Mouse (Mus musculus) liver, adult 2 months (tissue): ENCODE data around the gene Itprip. TPM values are rescaled to one million over a fixed set of nuclear protein-coding genes. Genes with fewer than 3 reads are reported as not detected.
A peak's percentile ranks its signal among the peaks of the same experiment; 100 is the strongest.

Source experiments
- DNase-seq: peaks from one replicate; pipeline ENCODE4 v3.0.0-alpha.2; 2011; ENCODE audit warnings: low read depth, low spot score; ENCODE audit errors: extremely low read depth
- H3K27ac ChIP-seq: fragments of 200-500 bp; replicated peaks from 2 replicates; pipeline ENCODE4 v1.5.1; 2012; ENCODE audit warnings: low read depth, mild to moderate bottlenecking, control low read depth, inconsistent platforms, low read length; ENCODE audit not compliant: insufficient read depth
- H3K27me3 ChIP-seq: fragments of 200-500 bp; 2 replicates; pipeline ENCODE4 v1.6.1; 2012; ENCODE audit warnings: mild to moderate bottlenecking, moderate library complexity, low read length, inconsistent platforms; ENCODE audit not compliant: control insufficient read depth, insufficient read depth
- H3K36me3 ChIP-seq: fragments of 200-500 bp; 2 replicates; pipeline ENCODE4 v1.6.1; 2012; ENCODE audit warnings: low read length, inconsistent platforms; ENCODE audit not compliant: control insufficient read depth, insufficient read depth
- H3K4me1 ChIP-seq: fragments of 200-500 bp; 2 replicates; pipeline ENCODE4 v1.6.1; 2011; ENCODE audit warnings: low read length; ENCODE audit not compliant: control insufficient read depth, insufficient read depth
- H3K4me3 ChIP-seq: fragments of 200-500 bp; 2 replicates; pipeline ENCODE4 v1.5.1; 2011; ENCODE audit warnings: low read depth, mild to moderate bottlenecking, control low read depth, low read length, moderate library complexity; ENCODE audit not compliant: insufficient read depth
- H3K79me2 ChIP-seq: fragments of 200-500 bp; 2 replicates; pipeline ENCODE4 v1.6.1; 2012; ENCODE audit warnings: inconsistent platforms, mild to moderate bottlenecking, low read length, moderate library complexity; ENCODE audit not compliant: control insufficient read depth, insufficient read depth
- H3K9ac ChIP-seq: fragments of 200-500 bp; 2 replicates; pipeline ENCODE4 v1.6.1; 2012; ENCODE audit warnings: low read depth, mild to moderate bottlenecking, control low read depth, inconsistent platforms, low read length
- CTCF ChIP-seq: fragments of 200-500 bp; IDR thresholded peaks from 2 replicates; pipeline ENCODE4 v1.5.1; 2011; ENCODE audit warnings: low read depth, low read length, control low read depth
- POLR2A ChIP-seq: fragments of 200-500 bp; IDR thresholded peaks from 2 replicates; pipeline ENCODE4 v1.6.1; 2011; ENCODE audit warnings: low read length, control low read depth; ENCODE audit not compliant: insufficient read depth; ENCODE audit errors: extremely low read depth
- WGBS: fragments of 180-500 bp; shearing (Covaris S2); methylation state at CpG from one replicate; pipeline ENCODE4 v1.1.7; 2018; 5-methylcytosine and 5-hydroxymethylcytosine counted together
- polyA plus RNA-seq: library from polyadenylated mRNA; depleted of rRNA; stranded (reverse); fragments of >200 nt; gene quantifications from 2 replicates; pipeline ENCODE4 v1.2.3, GENCODE M21; 2012
- total RNA-seq: library from RNA; depleted of rRNA; stranded (reverse); fragments of >200 nt; gene quantifications from 2 replicates; pipeline ENCODE4 v1.2.3, GENCODE M21; 2014

Itprip gene
- total and polyA plus RNA-seq, 2 experiments, result 0.51 to 0.65 TPM

DNA sequence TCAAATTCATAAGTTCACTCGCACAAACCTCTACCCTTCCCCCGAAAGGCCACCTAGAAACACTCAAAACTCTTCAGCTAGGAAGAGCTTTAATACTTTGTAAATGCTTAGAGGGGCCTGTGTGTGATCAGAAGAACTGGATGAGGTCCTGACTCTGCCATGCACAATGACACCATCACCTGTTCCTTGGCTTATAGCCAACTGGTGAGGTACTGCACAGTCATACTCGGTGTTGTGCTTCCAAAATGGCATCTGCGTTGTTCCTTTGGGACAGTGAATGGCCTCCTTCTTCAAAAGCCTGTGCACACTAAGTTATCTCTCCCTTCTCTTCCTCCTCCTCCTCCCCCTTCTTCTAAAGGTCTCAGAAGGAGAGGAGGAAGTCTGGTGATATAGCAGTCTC, 8.3 kb downstream of the Itprip start:
- TF ChIP-seq POLR2A, result no peak
- TF ChIP-seq CTCF, result no peak
- no peaks in the 10 kb centered on the region for H3K79me2 ChIP-seq

DNA sequence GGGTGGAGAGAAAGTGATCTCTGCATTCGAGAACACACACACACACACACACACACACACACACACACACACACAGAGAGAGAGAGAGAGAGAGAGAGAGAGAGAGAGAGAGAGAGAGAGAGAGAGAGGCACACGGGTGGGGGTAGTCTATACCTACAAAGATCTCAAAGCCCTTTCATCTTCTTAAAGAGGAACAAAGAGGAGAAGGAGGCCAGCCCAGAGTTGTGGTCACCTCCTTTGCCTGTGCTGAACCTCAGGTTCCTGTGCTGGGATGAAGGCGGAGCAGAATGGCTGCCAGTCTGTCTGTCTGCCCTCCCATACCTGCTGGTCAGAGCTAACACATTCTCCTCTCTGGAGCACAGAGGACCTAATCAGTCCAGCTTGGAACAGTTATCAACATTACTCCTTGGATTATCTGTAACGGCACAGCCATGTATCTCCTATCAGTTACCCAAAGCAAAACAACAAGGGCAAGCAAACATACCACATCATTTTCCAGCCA, 8.9 kb downstream of the Itprip start:
- Histone ChIP-seq H3K27ac (no peak overlapping the region), H3K27me3 (no peaks in the 10 kb centered on the region), H3K4me1 (no peaks in the 10 kb centered on the region), H3K9ac (no peak overlapping the region), H3K36me3 (no peaks in the 10 kb centered on the region), H3K79me2 (no peaks in the 10 kb centered on the region), H3K4me3 (no peak overlapping the region)
- no peak for DNase-seq
- TF ChIP-seq CTCF (no peak), POLR2A (no peak)
- 36% methylated on average over 4 of the region's 4 CpGs for WGBS

More for the DNA sequence above, 8.3 kb downstream of the Itprip start:
- Histone ChIP-seq H3K27me3 (no peaks in the 10 kb centered on the region), H3K4me3 (no peak overlapping the region), H3K27ac (no peak overlapping the region), H3K9ac (no peak overlapping the region), H3K4me1 (no peaks in the 10 kb centered on the region), H3K36me3 (no peaks in the 10 kb centered on the region)
- WGBS, result 75% methylated on average over 4 of the region's 4 CpGs
- DNase-seq, result no peak

DNA sequence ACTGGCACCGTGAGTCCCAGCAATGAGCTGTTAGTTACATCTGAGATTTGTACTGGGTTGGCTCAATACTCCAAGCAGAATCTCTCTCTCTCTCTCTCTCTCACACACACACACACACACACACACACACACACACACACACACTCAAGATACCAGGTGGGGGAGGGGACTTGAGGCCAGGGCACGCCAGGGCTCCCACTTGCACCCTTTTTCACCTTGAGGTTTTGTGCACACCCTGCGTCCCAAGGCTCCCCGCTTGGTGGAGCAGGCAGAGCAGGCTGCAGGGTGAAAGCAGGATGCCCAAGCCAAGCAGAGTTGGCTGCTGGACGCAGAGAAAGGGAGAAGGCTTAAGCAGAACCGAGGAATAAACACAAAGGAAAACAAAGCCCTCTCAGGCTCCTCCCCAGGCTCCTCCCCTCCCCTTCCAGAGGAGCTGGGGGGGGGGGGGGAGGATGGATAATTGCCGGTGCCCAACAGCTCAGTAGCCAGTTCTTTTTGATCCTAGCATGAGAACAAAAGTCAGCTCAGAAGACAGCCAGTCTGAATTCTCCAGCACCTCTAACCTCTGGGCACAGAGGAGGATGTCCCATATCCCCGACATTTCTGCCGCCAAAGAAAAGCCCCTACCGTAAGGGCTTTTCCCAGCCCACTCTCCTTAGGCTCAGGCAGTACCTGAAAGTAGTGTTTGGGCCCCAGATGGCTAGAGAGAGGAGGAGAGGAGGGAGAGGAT, 9.5 kb downstream of the Itprip start:
- Histone ChIP-seq H3K9ac (peak overlapping the region; percentile 24; the same call in 1 of the 2 replicates), H3K4me3 (peak overlapping the region; percentile 35; the same call in 1 of the 2 replicates)
- WGBS, result 9% methylated on average over 10 of the region's 10 CpGs

DNA sequence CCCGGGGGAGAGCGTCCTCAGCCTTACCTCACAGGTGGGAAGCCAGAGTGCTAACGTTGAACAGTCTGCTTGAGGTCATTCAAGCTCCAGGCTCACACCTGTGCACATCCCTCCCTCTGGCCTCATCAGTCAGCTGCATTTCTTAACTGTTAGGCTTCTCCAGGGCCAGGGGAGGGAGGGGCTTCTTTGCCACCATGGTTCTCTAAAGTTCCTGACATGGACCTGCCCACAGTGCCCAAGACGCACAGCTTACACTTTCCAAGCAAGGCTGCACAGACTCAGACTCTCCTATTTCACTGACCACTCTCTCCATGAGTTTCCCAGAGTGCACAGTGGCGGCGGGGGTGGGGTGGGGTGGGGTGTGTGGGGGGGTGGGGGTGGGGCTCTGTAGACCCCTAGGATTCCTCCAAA, 10.1 kb downstream of the Itprip start:
- no peaks in the 10 kb centered on the region for H3K4me1 ChIP-seq
- WGBS, result 26% methylated on average over 6 of the region's 6 CpGs
- H3K27me3 ChIP-seq, result no peaks in the 10 kb centered on the region
- no peak overlapping the region for H3K9ac ChIP-seq
- TF ChIP-seq CTCF, result no peak
- no peak for TF ChIP-seq POLR2A
- H3K36me3 ChIP-seq, result no peaks in the 10 kb centered on the region
- H3K4me3 ChIP-seq, result no peak overlapping the region
- DNase-seq, result no peak
- no peaks in the 10 kb centered on the region for H3K79me2 ChIP-seq
- no peak overlapping the region for H3K27ac ChIP-seq

More for the DNA sequence above, 9.5 kb downstream of the Itprip start:
- Histone ChIP-seq H3K36me3 (no peaks in the 10 kb centered on the region), H3K4me1 (no peaks in the 10 kb centered on the region), H3K79me2 (no peaks in the 10 kb centered on the region), H3K27me3 (no peaks in the 10 kb centered on the region), H3K27ac (no peak overlapping the region)
- no peak for DNase-seq
- no peak for TF ChIP-seq CTCF
- no peak for TF ChIP-seq POLR2A

DNA sequence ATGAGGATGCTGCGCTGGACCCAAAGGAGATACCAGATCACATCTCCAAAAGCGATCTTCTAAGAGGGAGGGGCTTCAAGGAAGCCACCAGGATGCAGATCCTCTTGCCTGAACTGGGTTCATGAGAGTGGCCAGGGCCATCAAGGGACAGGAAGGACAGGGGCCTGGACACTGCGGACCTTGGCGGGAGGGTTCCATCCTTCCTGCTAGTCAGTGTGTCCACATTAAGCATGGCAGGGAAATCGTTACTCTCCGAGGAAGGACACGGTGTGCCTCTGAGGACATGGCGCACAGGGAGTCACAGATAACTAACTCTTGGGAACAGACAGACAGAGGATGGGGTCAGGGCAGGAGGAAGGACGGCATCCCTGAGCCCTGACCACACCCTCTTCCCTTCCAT, 11.5 kb downstream of the Itprip start:
- Histone ChIP-seq H3K4me3 (no peak overlapping the region), H3K9ac (no peak overlapping the region), H3K79me2 (no peaks in the 10 kb centered on the region), H3K36me3 (no peaks in the 10 kb centered on the region), H3K27ac (no peak overlapping the region), H3K27me3 (no peaks in the 10 kb centered on the region), H3K4me1 (no peaks in the 10 kb centered on the region)
- TF ChIP-seq CTCF (no peak), POLR2A (no peak)
- 72% methylated on average over 9 of the region's 9 CpGs for WGBS
- DNase-seq, result no peak

DNA sequence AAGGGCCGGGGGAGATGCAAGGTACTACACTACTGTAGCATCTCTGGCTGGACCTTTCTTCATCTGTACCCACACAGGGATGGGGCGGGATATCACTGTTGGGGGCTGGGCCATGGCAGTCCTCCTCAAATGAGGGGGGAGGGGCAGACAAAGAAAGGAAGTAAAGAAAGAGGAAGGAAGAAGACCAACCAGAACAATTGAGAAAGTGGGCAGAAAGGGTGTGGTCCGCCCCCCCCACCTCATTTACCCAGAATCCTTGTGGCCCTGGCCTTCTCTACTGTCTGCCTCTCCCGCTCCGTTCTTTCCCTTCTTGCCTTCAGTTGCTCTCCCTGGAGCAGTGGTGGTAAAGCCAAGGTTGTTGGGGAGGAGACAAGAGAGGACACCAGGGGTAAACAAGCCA, 13.5 kb downstream of the Itprip start:
- WGBS, result 94% methylated on average over 5 of the region's 5 CpGs
- no peak overlapping the region for H3K27ac ChIP-seq
- H3K4me1 ChIP-seq, result peaks cover 6% of the 10 kb centered on the region; the same call in 1 of the 2 replicates

More for the DNA sequence above, 13.5 kb downstream of the Itprip start:
- no peak for DNase-seq
- H3K4me3 ChIP-seq, result no peak overlapping the region
- no peaks in the 10 kb centered on the region for H3K36me3 ChIP-seq
- no peaks in the 10 kb centered on the region for H3K27me3 ChIP-seq
- H3K9ac ChIP-seq, result no peak overlapping the region
- TF ChIP-seq CTCF (no peak), POLR2A (no peak)
- H3K79me2 ChIP-seq, result no peaks in the 10 kb centered on the region
